In the genomic region with DNA sequence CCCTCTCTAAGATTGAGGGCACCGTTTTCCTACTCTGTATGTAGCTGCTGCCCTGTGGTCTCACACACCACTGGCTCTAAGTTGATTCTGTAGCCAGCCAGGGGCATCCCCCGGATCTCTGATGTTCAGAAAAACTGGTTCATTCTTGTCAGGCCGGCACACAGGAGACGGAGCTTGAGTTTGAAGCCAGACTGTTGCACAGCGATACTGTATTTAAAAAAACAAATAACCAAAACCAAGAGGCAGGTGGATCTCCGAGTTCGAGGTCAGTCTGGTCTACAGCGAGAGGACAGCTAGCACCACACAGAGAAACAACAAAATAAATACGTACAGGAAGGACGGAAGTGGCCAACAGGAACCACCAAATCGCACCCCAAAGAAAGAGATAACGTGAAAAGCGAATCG, we compare ENCODE assay signal across 8 mouse cellular contexts. TPM values are rescaled to one million over a fixed set of nuclear protein-coding genes. Genes with fewer than 3 reads are reported as not detected.
A peak's percentile ranks its signal among the peaks of the same experiment; 100 is the strongest.
DNase-seq lines count a peak whose midpoint lies in the region; ATAC-seq and TF ChIP-seq lines count a peak whose summit lies in the region.

No protein-coding gene starts in this region.

- H3K9ac ChIP-seq in embryonic facial prominence, embryonic 13.5 days: peak overlapping the region; percentile 93
- peak overlapping the region; percentile 93 for H3K9ac ChIP-seq in intestine, postnatal 0 days (ENCODE audit: low read depth, low read length)
- H3K9ac ChIP-seq in midbrain, embryonic 15.5 days: peak overlapping the region; percentile 51

- peak overlapping the region; percentile 80 for H3K4me2 ChIP-seq in embryonic facial prominence, embryonic 13.5 days
- peak overlapping the region; percentile 87 for H3K4me2 ChIP-seq in intestine, postnatal 0 days (replicated peaks; ENCODE audit: low read depth)
- peak overlapping the region; percentile 60 for H3K4me2 ChIP-seq in midbrain, embryonic 15.5 days

- TF ChIP-seq CTCF in intestine, postnatal 0 days (IDR thresholded peaks at IDR 0.05; ENCODE audit: low read depth): no peak

- peak overlapping the region; percentile 93 for H3K4me3 ChIP-seq in heart, embryonic 10.5 days
- peak overlapping the region; percentile 97 for H3K4me3 ChIP-seq in embryonic facial prominence, embryonic 13.5 days
- H3K4me3 ChIP-seq in intestine, postnatal 0 days (ENCODE audit: low read depth, low read length): peak overlapping the region; percentile 98
- H3K4me3 ChIP-seq in midbrain, embryonic 15.5 days: peak overlapping the region; percentile 73

- peak overlapping the region; percentile 99 for H3K27ac ChIP-seq in heart, embryonic 10.5 days
- H3K27ac ChIP-seq in embryonic facial prominence, embryonic 13.5 days: peak overlapping the region; percentile 92
- peak overlapping the region; percentile 93 for H3K27ac ChIP-seq in intestine, postnatal 0 days (ENCODE audit: low read depth, low read length)
- peak overlapping the region; percentile 94 for H3K27ac ChIP-seq in midbrain, embryonic 15.5 days

- ATAC-seq in CD4-positive, CD25-positive, alpha-beta regulatory T cell, adult 4 months: peak; percentile 56
- ATAC-seq in embryonic facial prominence, embryonic 13.5 days (ENCODE audit: insufficient number of reproducible peaks, insufficient read depth, low FRiP score, low TSS enrichment, low read depth): no peak
- peak; percentile 14 for ATAC-seq in intestine, postnatal 0 days
- peak; percentile 46 for ATAC-seq in midbrain, embryonic 15.5 days (replicated peaks)

- H3K27me3 ChIP-seq in heart, embryonic 10.5 days (ENCODE audit: insufficient read depth, poor library complexity, severe bottlenecking): no peaks in the 10 kb centered on the region
- no peaks in the 10 kb centered on the region for H3K27me3 ChIP-seq in embryonic facial prominence, embryonic 13.5 days
- no peaks in the 10 kb centered on the region for H3K27me3 ChIP-seq in intestine, postnatal 0 days (replicated peaks; ENCODE audit: control insufficient read depth, insufficient read depth, low read length)
- no peaks in the 10 kb centered on the region for H3K27me3 ChIP-seq in midbrain, embryonic 15.5 days (replicated peaks)

- peaks cover 22% of the 10 kb centered on the region for H3K36me3 ChIP-seq in heart, embryonic 10.5 days
- peaks cover 15% of the 10 kb centered on the region for H3K36me3 ChIP-seq in embryonic facial prominence, embryonic 13.5 days
- 0 out of 2 replicates have a peak, but pooled peaks cover 6% of the 10 kb centered on the region for H3K36me3 ChIP-seq in intestine, postnatal 0 days (ENCODE audit: control insufficient read depth, insufficient read depth)
- no peaks in the 10 kb centered on the region for H3K36me3 ChIP-seq in midbrain, embryonic 15.5 days (replicated peaks)

- WGBS in heart, embryonic 10.5 days: 3% methylated on average over 14 of the region's 14 CpGs
- 1% methylated on average over 14 of the region's 14 CpGs for WGBS in embryonic facial prominence, embryonic 13.5 days
- under 1% methylated on average over 14 of the region's 14 CpGs for WGBS in intestine, postnatal 0 days
- 1% methylated on average over 14 of the region's 14 CpGs for whole genome bisulfite sequencing in midbrain, embryonic 15.5 days

- no peak for DNase-seq in heart, embryonic 10.5 days (ENCODE audit: low spot score)
- DNase-seq in heart, postnatal 25 days (ENCODE audit: low spot score): no peak
- no peak for DNase-seq in testis, postnatal 10 days (ENCODE audit: low spot score)
- no peak for DNase-seq in ovary, postnatal 36 days (ENCODE audit: low spot score)

- intact Hi-C loops in heart, postnatal 25 days (cut with DNase I): loop anchor here (1.0 to 10.0 kb wide), 5 partner anchors 22 to 380 kb away; partner anchors contain the start of genes Ankrd11 and Rpl13

- H3K4me1 ChIP-seq in heart, embryonic 10.5 days: peaks cover 25% of the 10 kb centered on the region
- H3K4me1 ChIP-seq in embryonic facial prominence, embryonic 13.5 days: peaks cover 22% of the 10 kb centered on the region
- H3K4me1 ChIP-seq in intestine, postnatal 0 days (replicated peaks; ENCODE audit: control insufficient read depth, insufficient read depth, low read length): peaks cover 4% of the 10 kb centered on the region; the same call in 1 of the 2 replicates
- peaks cover 29% of the 10 kb centered on the region for H3K4me1 ChIP-seq in midbrain, embryonic 15.5 days

- H3K9me3 ChIP-seq in heart, embryonic 10.5 days: no peaks in the 10 kb centered on the region
- H3K9me3 ChIP-seq in embryonic facial prominence, embryonic 13.5 days: no peaks in the 10 kb centered on the region
- no peaks in the 10 kb centered on the region for H3K9me3 ChIP-seq in intestine, postnatal 0 days (ENCODE audit: control insufficient read depth)
- H3K9me3 ChIP-seq in midbrain, embryonic 15.5 days: no peaks in the 10 kb centered on the region

RNA-seq across cellular contexts. Expression of gene Spg7, which starts 2.1 kb away (rescaled TPM):
- 57.4 and 63.0 TPM in 2 replicates for polyA plus RNA-seq in heart, embryonic 10.5 days (2016; fragmentation: Nextera tagmentation; extraction: Ambion mirVana)
- 10 to 100 TPM; 77.4 to 78.7 TPM for total RNA-seq in heart, postnatal 25 days (2021)
- polyA plus RNA-seq in CD4-positive, CD25-positive, alpha-beta regulatory T cell, adult 4 months (2017; shearing (Covaris generic)): 10 to 100 TPM; 24.4 to 29.0 TPM
- 47.9 and 49.8 TPM in 2 replicates for polyA plus RNA-seq in embryonic facial prominence, embryonic 13.5 days (2015; fragmentation: Nextera tagmentation; extraction: Ambion mirVana)
- polyA plus RNA-seq in intestine, postnatal 0 days (2015; fragmentation: Nextera tagmentation; extraction: Ambion mirVana): 44.7 and 46.1 TPM in 2 replicates
- 48.7 and 49.0 TPM in 2 replicates for polyA plus RNA-seq in midbrain, embryonic 15.5 days (2015; fragmentation: Nextera tagmentation; extraction: Ambion mirVana)

RNA-seq across cellular contexts. Expression of gene Ankrd11, which starts 22.7 kb away (rescaled TPM):
- 32.9 TPM in 2 replicates for polyA plus RNA-seq in heart, embryonic 10.5 days (2016; fragmentation: Nextera tagmentation; extraction: Ambion mirVana)
- 10 to 100 TPM; 63.7 to 73.0 TPM for total RNA-seq in heart, postnatal 25 days (2021)
- 10 to 100 TPM; 79.7 to 84.1 TPM for polyA plus RNA-seq in CD4-positive, CD25-positive, alpha-beta regulatory T cell, adult 4 months (2017; shearing (Covaris generic))
- 40.9 and 44.1 TPM in 2 replicates for polyA plus RNA-seq in embryonic facial prominence, embryonic 13.5 days (2015; fragmentation: Nextera tagmentation; extraction: Ambion mirVana)
- polyA plus RNA-seq in intestine, postnatal 0 days (2015; fragmentation: Nextera tagmentation; extraction: Ambion mirVana): 41.2 and 47.9 TPM in 2 replicates
- polyA plus RNA-seq in midbrain, embryonic 15.5 days (2015; fragmentation: Nextera tagmentation; extraction: Ambion mirVana): 69.4 and 71.7 TPM in 2 replicates

RNA-seq across cellular contexts. Expression of gene Rpl13, which starts 37.3 kb away (rescaled TPM):
- polyA plus RNA-seq in heart, embryonic 10.5 days (2016; fragmentation: Nextera tagmentation; extraction: Ambion mirVana): 1,165 and 1,266 TPM in 2 replicates
- 100 to 1,000 TPM; 426 to 434 TPM for total RNA-seq in heart, postnatal 25 days (2021)
- polyA plus RNA-seq in CD4-positive, CD25-positive, alpha-beta regulatory T cell, adult 4 months (2017; shearing (Covaris generic)): 1,000 to 10,000 TPM; 2,671 to 2,712 TPM
- polyA plus RNA-seq in embryonic facial prominence, embryonic 13.5 days (2015; fragmentation: Nextera tagmentation; extraction: Ambion mirVana): 1,270 and 1,597 TPM in 2 replicates
- polyA plus RNA-seq in intestine, postnatal 0 days (2015; fragmentation: Nextera tagmentation; extraction: Ambion mirVana): 948 and 1,014 TPM in 2 replicates
- 632 and 634 TPM in 2 replicates for polyA plus RNA-seq in midbrain, embryonic 15.5 days (2015; fragmentation: Nextera tagmentation; extraction: Ambion mirVana)

RNA-seq across cellular contexts. Expression of gene Cpne7, which starts 52.4 kb away (rescaled TPM):
- polyA plus RNA-seq in heart, embryonic 10.5 days (2016; fragmentation: Nextera tagmentation; extraction: Ambion mirVana): 0.76 and 1.5 TPM in 2 replicates
- total RNA-seq in heart, postnatal 25 days (2021): under 1 TPM; 0.36 to 0.39 TPM
- polyA plus RNA-seq in CD4-positive, CD25-positive, alpha-beta regulatory T cell, adult 4 months (2017; shearing (Covaris generic)): 1 to 10 TPM; 1.0 to 2.7 TPM
- polyA plus RNA-seq in embryonic facial prominence, embryonic 13.5 days (2015; fragmentation: Nextera tagmentation; extraction: Ambion mirVana): 1.6 and 2.6 TPM in 2 replicates
- polyA plus RNA-seq in intestine, postnatal 0 days (2015; fragmentation: Nextera tagmentation; extraction: Ambion mirVana): 0.46 and 0.67 TPM in 2 replicates
- polyA plus RNA-seq in midbrain, embryonic 15.5 days (2015; fragmentation: Nextera tagmentation; extraction: Ambion mirVana): 8.1 TPM in 2 replicates
